Mouse (Mus musculus): ENCODE results near the gene Kifc1. TPM values are rescaled to one million over a fixed set of nuclear protein-coding genes. Genes with fewer than 3 reads are reported as not detected.

The Kifc1 gene
- total RNA-seq, 2 experiments from 2014 or later: 12.6 to 13.8 TPM

- DNase-seq: peak; percentile 38 to 61
- intact Hi-C loops (cut with DNase I): no loop called here
Observed at GRCm38 (mm10) chr17:33865330-33866030, 25.0 kb downstream of the Kifc1 start.

- intact Hi-C loops (cut with DNase I): no loop called here
- no peak for DNase-seq
Observed at GRCm38 (mm10) chr17:33857816-33858215, 32.6 kb downstream of the Kifc1 start.

- intact Hi-C loops (cut with DNase I): no loop called here
- DNase-seq: no peak
Observed at GRCm38 (mm10) chr17:33851331-33851730, 39.1 kb downstream of the Kifc1 start.

GRCm38 (mm10) chr17:33848139-33848538, 42.3 kb downstream of the Kifc1 start:
- intact Hi-C loops (cut with DNase I): no loop called here
- no peak for DNase-seq

GRCm38 (mm10) chr17:33844196-33844595, 46.3 kb downstream of the Kifc1 start:
- DNase-seq: no peak
- intact Hi-C loops (cut with DNase I): no loop called here

- peak; percentile 95 for DNase-seq
- intact Hi-C loops (cut with DNase I): no loop called here
Observed at GRCm38 (mm10) chr17:33842966-33843795, 47.3 kb downstream of the Kifc1 start, which contains the start of gene Cd320. Cd320 (plus strand) TSS chr17:33843091.

- peak in 1 of 2 experiments; percentile 19 for DNase-seq
- intact Hi-C loops (cut with DNase I): loop anchor here (5.0 kb wide), 1 partner anchor 392 kb away; no protein-coding TSS in a partner anchor
Observed at GRCm38 (mm10) chr17:33829561-33829960, 60.9 kb downstream of the Kifc1 start.

GRCm38 (mm10) chr17:33828892-33829291, 61.6 kb downstream of the Kifc1 start:
- intact Hi-C loops (cut with DNase I): loop anchor here (5.0 kb wide), 1 partner anchor 392 kb away; no protein-coding TSS in a partner anchor
- DNase-seq: peak; percentile 87 to 91

GRCm38 (mm10) chr17:33826850-33827249, 63.6 kb downstream of the Kifc1 start:
- intact Hi-C loops (cut with DNase I): loop anchor here (5.0 kb wide), 1 partner anchor 390 kb away; no protein-coding TSS in a partner anchor
- DNase-seq: peak; percentile 78 to 88

Small RNA genes within 50 kb of the gene (microRNA-seq; reads per million reads assigned to microRNA genes)
- gene Gm27740: 0 reads per million in 2 experiments

Other genes with a start within 250 kb of the Kifc1 start
- gene Hnrnpm, start 203.8 kb downstream of the Kifc1 start, total RNA-seq (2021): 100 to 1,000 TPM; 127 to 144 TPM
- 100 to 1,000 TPM; 120 to 121 TPM for gene March2, start 172.0 kb downstream of the Kifc1 start, total RNA-seq (2021)
- 100 to 1,000 TPM; 343 to 349 TPM for gene Rab11b, start 130.1 kb downstream of the Kifc1 start, total RNA-seq (2021)
- 100 to 1,000 TPM in 1 of 2 experiments, 10 to 100 TPM in 1; 34.9 to 119 TPM for gene Angptl4, start 108.8 kb downstream of the Kifc1 start, total RNA-seq (2021)
- 10 to 100 TPM; 78.7 to 84.2 TPM for gene Kank3, start 80.1 kb downstream of the Kifc1 start, total RNA-seq (2021)
- gene Rps28, start 66.1 kb downstream of the Kifc1 start, total RNA-seq (2021): 1,000 to 10,000 TPM; 1,002 to 1,034 TPM
- 100 to 1,000 TPM; 499 to 513 TPM for gene Ndufa7, start 66.1 kb downstream of the Kifc1 start, total RNA-seq (2021)
- gene Cd320, start 47.6 kb downstream of the Kifc1 start, total RNA-seq (2021): 10 to 100 TPM; 19.7 to 22.9 TPM
- not detected for gene Gm7029, start 16.8 kb downstream of the Kifc1 start, total RNA-seq (2021)
- not detected for gene Platr17, start 14.5 kb upstream of the Kifc1 start, total RNA-seq (2021)
- 10 to 100 TPM; 16.9 to 18.3 TPM for gene Daxx, start 18.8 kb upstream of the Kifc1 start, total RNA-seq (2021)
- gene Tapbp, start 25.2 kb upstream of the Kifc1 start, total RNA-seq (2021): 10 to 100 TPM; 85.4 to 98.6 TPM
- gene Zbtb22, start 25.2 kb upstream of the Kifc1 start, total RNA-seq (2021): 10 to 100 TPM; 29.4 to 33.0 TPM
- gene Rgl2, start 38.9 kb upstream of the Kifc1 start, total RNA-seq (2021): 10 to 100 TPM; 54.8 to 57.9 TPM
- 10 to 100 TPM; 70.8 to 78.9 TPM for gene Pfdn6, start 49.7 kb upstream of the Kifc1 start, total RNA-seq (2021)
- 10 to 100 TPM; 12.4 to 12.6 TPM for gene Wdr46, start 50.0 kb upstream of the Kifc1 start, total RNA-seq (2021)
- gene B3galt4, start 60.8 kb upstream of the Kifc1 start, total RNA-seq (2021): 1 to 10 TPM; 2.7 to 3.7 TPM
- 10 to 100 TPM; 36.3 to 36.8 TPM for gene Vps52, start 65.2 kb upstream of the Kifc1 start, total RNA-seq (2021)
- 100 to 1,000 TPM; 566 to 572 TPM for gene Rps18, start 65.3 kb upstream of the Kifc1 start, total RNA-seq (2021)
- gene H2-K1, start 109.7 kb upstream of the Kifc1 start, total RNA-seq (2021): 10 to 100 TPM; 54.8 to 56.2 TPM
- 10 to 100 TPM; 16.5 to 17.6 TPM for gene Ring1, start 134.0 kb upstream of the Kifc1 start, total RNA-seq (2021)
- gene H2-Ke6, start 137.4 kb upstream of the Kifc1 start, total RNA-seq (2021): 10 to 100 TPM; 80.8 to 88.1 TPM
- gene Slc39a7, start 141.0 kb upstream of the Kifc1 start, total RNA-seq (2021): 10 to 100 TPM; 81.7 to 84.4 TPM
- gene Rxrb, start 141.2 kb upstream of the Kifc1 start, total RNA-seq (2021): 10 to 100 TPM; 45.4 to 46.7 TPM
- gene Col11a2, start 148.8 kb upstream of the Kifc1 start, total RNA-seq (2021): 1 to 10 TPM; 1.5 to 1.8 TPM
- gene H2-Oa, start 201.7 kb upstream of the Kifc1 start, total RNA-seq (2021): under 1 TPM in 1 of 2 experiments, not detected in 1; 0.31 TPM
- 1 to 10 TPM; 4.1 to 4.5 TPM for gene H2-DMa, start 228.9 kb upstream of the Kifc1 start, total RNA-seq (2021)
- gene Brd2, start 232.0 kb upstream of the Kifc1 start, total RNA-seq (2021): 100 to 1,000 TPM; 113 to 119 TPM

Data from heart, postnatal 10 days (tissue).